Mouse (Mus musculus) adrenal gland, postnatal 25 days (tissue): Measurements from ENCODE around the gene Gm5592. TPM values are rescaled to one million over a fixed set of nuclear protein-coding genes. Genes with fewer than 3 reads are reported as not detected.
"Not testable (repeated sequence)": the region's sequence is repeated elsewhere in the genome, so short reads cannot be mapped to it uniquely, and the experiment has no call there.

Experiments used
- DNase-seq: peaks from one replicate; pipeline ENCODE4 v3.0.0; 2021; ENCODE audit warnings: mixed read lengths
- long read RNA-seq: library from polyadenylated mRNA; stranded (forward); transcript quantifications from one replicate; pipeline ENCODE4 v2.0.0, GENCODE M21; 2021
- total RNA-seq: library from RNA; stranded (reverse); gene quantifications from 2 replicates; pipeline ENCODE4 v1.2.3, GENCODE M21; 2021

Gene Gm5592
- total RNA-seq, result not detected in 2 replicates
- long read RNA-seq, result 0 reads

GRCm38 (mm10) chr7:41153541-41153940 lies at the start of gene Gm5592:
TSS of gene Gm5592 (plus strand) at chr7:41153841.
- DNase-seq, result not testable (repeated sequence)

GRCm38 (mm10) chr7:41155806-41156205 lies 2.2 kb downstream of the Gm5592 start:
- not testable (repeated sequence) for DNase-seq

GRCm38 (mm10) chr7:41157879-41158278 lies 4.2 kb downstream of the Gm5592 start:
- not testable (repeated sequence) for DNase-seq

- DNase-seq, result not testable (repeated sequence)
These were observed 4.9 kb downstream of the Gm5592 start for GRCm38 (mm10) chr7:41158562-41158961.

GRCm38 (mm10) chr7:41193671-41194070 lies 40.0 kb downstream of the Gm5592 start:
- DNase-seq, result no peak

Other genes starting within 250 kb of the Gm5592 start
- not detected in 2 replicates for gene 4930433I11Rik, start 166.3 kb upstream of the Gm5592 start, total RNA-seq
- not detected in 2 replicates for gene Gm4884, start 121.1 kb upstream of the Gm5592 start, total RNA-seq
- gene AI987944, start 239.5 kb downstream of the Gm5592 start, total RNA-seq, result 14.5 and 16.8 TPM in 2 replicates